Mouse (Mus musculus) CH12.LX (cell line): ENCODE results near the gene Hdac1. TPM values are rescaled to one million over a fixed set of nuclear protein-coding genes. Genes with fewer than 3 reads are reported as not detected.
A peak's percentile ranks its signal among the peaks of the same experiment; 100 is the strongest.

ENCODE experiments used
- DNase-seq: peaks from one replicate; pipeline ENCODE4 v3.0.0-alpha.2; 2013; ENCODE audit errors: extremely low read depth
- H3K27ac ChIP-seq: 2 replicates; pipeline ENCODE4 v1.5.1; 2012; ENCODE audit warnings: low read depth, mild to moderate bottlenecking, control low read depth, moderate library complexity; ENCODE audit not compliant: insufficient read depth
- H3K27me3 ChIP-seq: replicated peaks from 2 replicates; pipeline ENCODE3; 2012; ENCODE audit warnings: inconsistent platforms
- H3K36me3 ChIP-seq, 2 experiments: replicated peaks in 1 of 2; 2 replicates each; pipeline versions ENCODE3 to v1.6.1; 2012; ENCODE audit warnings: inconsistent platforms in 1 of 2, low read length in 1 of 2, mild to moderate bottlenecking in 1 of 2, mixed read lengths in 1 of 2, moderate library complexity in 1 of 2; ENCODE audit not compliant: control insufficient read depth in 1 of 2, insufficient read depth in 1 of 2
- H3K4me1 ChIP-seq, 2 experiments: 2 replicates each; pipeline ENCODE4 v1.6.1; 2012; ENCODE audit warnings: inconsistent platforms in 1 of 2, moderate library complexity in 1 of 2; ENCODE audit not compliant: insufficient read depth in 2 of 2, control insufficient read depth in 1 of 2
- H3K4me2 ChIP-seq: 2 replicates; pipeline ENCODE4 v1.6.1; 2012; ENCODE audit warnings: low read depth, mild to moderate bottlenecking, control low read depth; ENCODE audit not compliant: poor library complexity, insufficient read depth, severe bottlenecking
- H3K4me3 ChIP-seq, 3 experiments: fragments of 150-350 bp in 1 of 3; sonication (generic) in 1 of 3; replicated peaks in 1 of 3; 2 replicates each; pipeline versions ENCODE3 to v1.5.1; 2011 to 2012; ENCODE audit warnings: low read depth in 2 of 3, low read length in 2 of 3, mild to moderate bottlenecking in 2 of 3, moderate library complexity in 2 of 3, control low read depth in 1 of 3, improper control_type of control experiment in 1 of 3, inconsistent platforms in 1 of 3, mixed read lengths in 1 of 3; ENCODE audit not compliant: poor library complexity in 1 of 3
- H3K79me2 ChIP-seq: replicated peaks from 2 replicates; pipeline ENCODE4 v1.6.1; 2012; ENCODE audit warnings: mild to moderate bottlenecking, moderate library complexity; ENCODE audit not compliant: control insufficient read depth, poor library complexity, insufficient read depth, severe bottlenecking; ENCODE audit errors: extremely low read depth
- H3K9ac ChIP-seq: 2 replicates; pipeline ENCODE4 v1.6.1; 2012; ENCODE audit warnings: low read depth, mild to moderate bottlenecking, control low read depth, moderate library complexity; ENCODE audit not compliant: insufficient read depth
- H3K9me3 ChIP-seq: replicated peaks from 2 replicates; pipeline ENCODE3; 2012; ENCODE audit warnings: low read length, inconsistent platforms, mixed read lengths
- BHLHE40 ChIP-seq: IDR thresholded peaks from 2 replicates; pipeline ENCODE4 v1.6.1; 2011; ENCODE audit warnings: mild to moderate bottlenecking, low read depth, low read length, improper control_type of control experiment
- CHD1 ChIP-seq: IDR thresholded peaks from 2 replicates; pipeline ENCODE4 v1.6.1; 2012; ENCODE audit warnings: low read depth, low read length, improper control_type of control experiment, inconsistent platforms
- CHD2 ChIP-seq: IDR thresholded peaks from 2 replicates; pipeline ENCODE4 v1.6.1; 2011; ENCODE audit warnings: low read length, improper control_type of control experiment
- CTCF ChIP-seq, 2 experiments: IDR thresholded peaks in 1 of 2; conservative IDR thresholded peaks in 1 of 2; 2 replicates each; pipeline ENCODE4 v1.5.1; 2011 to 2012; ENCODE audit warnings: low read depth in 2 of 2, low read length in 2 of 2, improper control_type of control experiment in 1 of 2, inconsistent platforms in 1 of 2, mild to moderate bottlenecking in 1 of 2, moderate library complexity in 1 of 2
- ELF1 ChIP-seq: IDR thresholded peaks from 2 replicates; pipeline ENCODE4 v1.6.1; 2014; ENCODE audit warnings: low read depth, mild to moderate bottlenecking, inconsistent platforms, low read length, improper control_type of control experiment
- EP300 ChIP-seq: IDR thresholded peaks from 2 replicates; pipeline ENCODE4 v1.6.1; 2011; ENCODE audit warnings: low read length, improper control_type of control experiment
- ETS1 ChIP-seq: conservative IDR thresholded peaks from 2 replicates; pipeline ENCODE4 v1.6.1; 2012; ENCODE audit warnings: low read depth, mild to moderate bottlenecking, inconsistent platforms, low read length, improper control_type of control experiment, moderate library complexity
- GABPA ChIP-seq: IDR thresholded peaks from 2 replicates; pipeline ENCODE4 v1.6.1; 2012; ENCODE audit warnings: low read depth, low read length, improper control_type of control experiment, inconsistent platforms; ENCODE audit not compliant: insufficient replicate concordance
- IRF4 ChIP-seq: IDR thresholded peaks from 2 replicates; pipeline ENCODE4 v1.6.1; 2014; ENCODE audit warnings: low read depth, mild to moderate bottlenecking, inconsistent platforms, low read length, improper control_type of control experiment
- JUN ChIP-seq: IDR thresholded peaks from 2 replicates; pipeline ENCODE4 v1.6.1; 2011; ENCODE audit warnings: low read depth, mild to moderate bottlenecking, low read length, improper control_type of control experiment, moderate library complexity; ENCODE audit not compliant: insufficient read depth
- JUND ChIP-seq: conservative IDR thresholded peaks from 2 replicates; pipeline ENCODE4 v1.6.1; 2011; ENCODE audit warnings: low read depth, low read length, improper control_type of control experiment
- KAT2A ChIP-seq: IDR thresholded peaks from 2 replicates; pipeline ENCODE4 v1.6.1; 2012; ENCODE audit warnings: low read length, improper control_type of control experiment, inconsistent platforms; ENCODE audit not compliant: insufficient replicate concordance
- MAFK ChIP-seq: IDR thresholded peaks from 2 replicates; pipeline ENCODE4 v1.6.1; 2011; ENCODE audit warnings: low read length, improper control_type of control experiment; ENCODE audit not compliant: insufficient replicate concordance
- MAX ChIP-seq: IDR thresholded peaks from 2 replicates; pipeline ENCODE4 v1.6.1; 2011; ENCODE audit warnings: low read length, improper control_type of control experiment
- MAZ ChIP-seq: IDR thresholded peaks from 2 replicates; pipeline ENCODE4 v1.6.1; 2012; ENCODE audit warnings: low read depth, mild to moderate bottlenecking, inconsistent platforms, low read length, improper control_type of control experiment, moderate library complexity
- MEF2A ChIP-seq: IDR thresholded peaks from 2 replicates; pipeline ENCODE4 v1.6.1; 2014; ENCODE audit warnings: low read depth, mild to moderate bottlenecking, inconsistent platforms, low read length, improper control_type of control experiment, borderline replicate concordance
- MXI1 ChIP-seq: IDR thresholded peaks from 2 replicates; pipeline ENCODE4 v1.6.1; 2011; ENCODE audit warnings: mild to moderate bottlenecking, low read depth, low read length, improper control_type of control experiment
- MYC ChIP-seq: IDR thresholded peaks from 2 replicates; pipeline ENCODE4 v1.6.1; 2011; ENCODE audit warnings: low read depth, mild to moderate bottlenecking, improper control_type of control experiment, low read length
- NELFE ChIP-seq: IDR thresholded peaks from 2 replicates; pipeline ENCODE4 v1.6.1; 2011; ENCODE audit warnings: low read depth, low read length, improper control_type of control experiment
- POLR2A ChIP-seq: IDR thresholded peaks from 2 replicates; pipeline ENCODE4 v1.6.1; 2011; ENCODE audit warnings: low read depth, mild to moderate bottlenecking, improper control_type of control experiment, low read length
- POLR2AphosphoS2 ChIP-seq: IDR thresholded peaks from 2 replicates; pipeline ENCODE4 v1.6.1; 2011; ENCODE audit warnings: low read depth, low read length, improper control_type of control experiment
- SMC3 ChIP-seq: IDR thresholded peaks from 2 replicates; pipeline ENCODE4 v1.6.1; 2011; ENCODE audit warnings: low read depth, low read length, improper control_type of control experiment
- TCF12 ChIP-seq: IDR thresholded peaks from 2 replicates; pipeline ENCODE4 v1.6.1; 2014; ENCODE audit warnings: low read depth, mild to moderate bottlenecking, inconsistent platforms, low read length, improper control_type of control experiment
- UBTF ChIP-seq: IDR thresholded peaks from 2 replicates; pipeline ENCODE4 v1.6.1; 2012; ENCODE audit warnings: low read depth, mild to moderate bottlenecking, inconsistent platforms, low read length, improper control_type of control experiment, moderate library complexity
- ZKSCAN1 ChIP-seq: IDR thresholded peaks from 2 replicates; pipeline ENCODE4 v1.6.1; 2012; ENCODE audit warnings: low read depth, inconsistent platforms, low read length, improper control_type of control experiment, borderline replicate concordance
- dilution Hi-C: fragments of 300-500 bp; cut with MboI; formaldehyde crosslinking; loops from 2 replicates; pipeline ENCODE4 v1.14.3; 2020; ENCODE audit warnings: low sequenced_read_pairs; ENCODE audit not compliant: extremely low pct_unique_long_range_greater_than_20kb, extremely low pct_ligation_motif_present
- in situ Hi-C: fragments of 300-500 bp; cut with MboI; formaldehyde crosslinking; loops from 3 replicates; pipeline ENCODE4 v1.14.3; 2019; ENCODE audit warnings: low sequenced_read_pairs, low pct_ligation_motif_present, low pct_unique_long_range_greater_than_20kb, mixed read lengths
- polyA plus RNA-seq: library from polyadenylated mRNA; unstranded; fragments of >175 nt; gene quantifications from 2 replicates; pipeline ENCODE4 v1.2.1, GENCODE M21; 2012; ENCODE audit warnings: low read depth; ENCODE audit not compliant: insufficient read length
- total RNA-seq, 2 experiments: library from RNA; depleted of rRNA; stranded (reverse); fragments of 300-350 nt in 1 of 2; fragments of >200 nt in 1 of 2; gene quantifications; 2 replicates each; pipeline ENCODE4 v1.2.3; 2012 to 2014

Hdac1 gene
- total and polyA plus RNA-seq, 3 experiments, result 71.7 to 231 (median 106) TPM

DNA sequence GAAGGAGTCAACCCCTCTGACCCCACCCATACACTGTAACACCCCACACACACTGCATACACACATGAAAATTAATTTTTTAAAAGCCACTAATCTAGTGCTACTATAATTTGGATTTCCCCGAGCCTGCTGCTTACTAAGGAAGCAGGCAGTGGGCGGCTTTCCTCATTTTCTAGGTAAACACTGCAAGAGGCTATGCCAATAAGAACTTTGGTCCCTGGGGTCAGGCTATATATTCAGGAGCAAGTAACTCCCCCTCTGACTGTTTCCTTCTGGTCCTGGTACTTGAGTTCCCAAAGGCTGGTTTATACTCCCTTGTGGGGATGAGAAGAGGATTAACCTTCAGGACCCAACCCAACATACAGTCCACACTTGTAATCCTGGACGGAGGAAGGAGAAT lies 16.6 kb downstream of the Hdac1 start:
- Histone ChIP-seq H3K9ac (no peak overlapping the region), H3K27ac (peak overlapping the region; percentile 73), H3K9me3 (no peaks in the 10 kb centered on the region), H3K27me3 (no peaks in the 10 kb centered on the region), H3K79me2 (peaks cover 20% of the 10 kb centered on the region), H3K4me2 (peak overlapping the region; percentile 25), H3K36me3 (peaks cover 73 to 84% of the 10 kb centered on the region in 2 experiments), H3K4me3 (no peak overlapping the region), H3K4me1 (peaks cover 18 to 40% of the 10 kb centered on the region in 2 experiments; a peak in 3 of 4 replicates)
- dilution Hi-C loops, result no loop called here
- DNase-seq, result no peak
- TF ChIP-seq POLR2AphosphoS2 (no peak), CTCF (conservative IDR thresholded peaks at IDR 0.05 in 1 of 2, IDR thresholded peaks at IDR 0.05 in 1 of 2; ENCODE audit: low read depth in 2 of 2, low read length in 2 of 2) (no peak), GABPA (no peak), JUND (no peak), MAZ (no peak), MXI1 (no peak), NELFE (no peak), KAT2A (no peak), CHD1 (no peak), BHLHE40 (no peak), POLR2A (no peak; the same call in 1 of the 2 replicates), MEF2A (no peak), IRF4 (no peak), SMC3 (no peak)
- TF ChIP-seq, all 38 proteins: peak for 0
- in situ Hi-C loops, result no loop called here

- Histone ChIP-seq H3K9ac (no peak overlapping the region), H3K27ac (peak overlapping the region; percentile 76), H3K79me2 (peaks cover 20% of the 10 kb centered on the region), H3K27me3 (no peaks in the 10 kb centered on the region), H3K4me1 (peaks cover 18 to 40% of the 10 kb centered on the region in 2 experiments; a peak in 3 of 4 replicates), H3K36me3 (peaks cover 72 to 84% of the 10 kb centered on the region in 2 experiments), H3K9me3 (no peaks in the 10 kb centered on the region), H3K4me3 (no peak overlapping the region), H3K4me2 (peak overlapping the region; percentile 39)
- TF ChIP-seq ELF1, result peak; percentile 82
- peak; percentile 100 for TF ChIP-seq MEF2A
- no peak; the same call in none of the 2 replicates for TF ChIP-seq SMC3
- TF ChIP-seq JUN, result peak; percentile 86
- TF ChIP-seq EP300, result peak; percentile 74
- peak; percentile 56 for TF ChIP-seq BHLHE40
- peak; percentile 47; the same call in 1 of the 2 replicates for TF ChIP-seq TCF12
- no peak for TF ChIP-seq KAT2A
- peak; percentile 49; the same call in 1 of the 2 replicates for TF ChIP-seq JUND
- peak; percentile 67; the same call in 1 of the 2 replicates for TF ChIP-seq MAFK
- TF ChIP-seq MYC, result peak; percentile 69
- peak; percentile 66 for TF ChIP-seq MAX
- no peak for TF ChIP-seq CHD2
- TF ChIP-seq ETS1, result peak; percentile 83; the same call in 1 of the 2 replicates
- peak; percentile 64; the same call in 1 of the 2 replicates for TF ChIP-seq IRF4
- no peak for TF ChIP-seq UBTF
- no peak for TF ChIP-seq ZKSCAN1
- dilution Hi-C loops (no loop called here), in situ Hi-C loops (no loop called here)
- peak; percentile 88 for DNase-seq
Observed at GRCm38 (mm10) chr4:129525338-129525737, 17.2 kb downstream of the Hdac1 start.
